Mouse (Mus musculus) midbrain, embryonic 13.5 days (tissue): Measurements from ENCODE around the gene Atp8b2. TPM values are rescaled to one million over a fixed set of nuclear protein-coding genes. Genes with fewer than 3 reads are reported as not detected.
A peak's percentile ranks its signal among the peaks of the same experiment; 100 is the strongest.

Experiments used
- ATAC-seq: fragments of 200-750 bp; cut with Nextera tagmentation; 2 replicates; pipeline ENCODE4 v1.8.0; 2017; ENCODE audit warnings: mild to moderate bottlenecking, moderate TSS enrichment, moderate library complexity
- H3K27ac ChIP-seq: fragments of 300-500 bp; sonication (generic); 2 replicates; pipeline ENCODE4 v1.5.1; 2015; ENCODE audit warnings: inconsistent platforms, mild to moderate bottlenecking, moderate library complexity
- H3K27me3 ChIP-seq: fragments of 300-500 bp; sonication (generic); 2 replicates; pipeline ENCODE4 v1.6.1; 2015; ENCODE audit warnings: mild to moderate bottlenecking, inconsistent platforms
- H3K36me3 ChIP-seq: fragments of 300-500 bp; sonication (generic); 2 replicates; pipeline ENCODE4 v1.6.1; 2015; ENCODE audit warnings: mild to moderate bottlenecking, inconsistent platforms
- H3K4me1 ChIP-seq: fragments of 300-500 bp; sonication (generic); replicated peaks from 2 replicates; pipeline ENCODE4 v1.6.1; 2015; ENCODE audit warnings: inconsistent platforms
- H3K4me2 ChIP-seq: fragments of 300-500 bp; sonication (generic); replicated peaks from 2 replicates; pipeline ENCODE4 v1.6.1; 2015; ENCODE audit warnings: moderate library complexity, mild to moderate bottlenecking, inconsistent platforms
- H3K4me3 ChIP-seq: fragments of 300-500 bp; sonication (generic); replicated peaks from 2 replicates; pipeline ENCODE4 v1.5.1; 2015; ENCODE audit warnings: mild to moderate bottlenecking, inconsistent platforms
- H3K9ac ChIP-seq: fragments of 300-500 bp; sonication (generic); replicated peaks from 2 replicates; pipeline ENCODE4 v1.6.1; 2015; ENCODE audit warnings: mild to moderate bottlenecking, inconsistent platforms
- H3K9me3 ChIP-seq: fragments of 300-500 bp; sonication (generic); 2 replicates; pipeline ENCODE4 v1.6.1; 2016; ENCODE audit warnings: mild to moderate bottlenecking, inconsistent platforms
- WGBS: fragments of 180-500 bp; shearing (Covaris S2); methylation state at CpG from one replicate; pipeline ENCODE4 v1.1.7; 2015; 5-methylcytosine and 5-hydroxymethylcytosine counted together
- polyA plus RNA-seq: library from polyadenylated mRNA; unstranded; fragments of >200 nt; fragmentation: Nextera tagmentation; extraction: Ambion mirVana; gene quantifications from 2 replicates; pipeline ENCODE4 v1.2.1, GENCODE M21; 2015

Atp8b2 gene
- polyA plus RNA-seq, 1 experiment from 2014 or later, result 12.6 TPM

- H3K9ac ChIP-seq, result no peak overlapping the region
- H3K27ac ChIP-seq, result no peak overlapping the region
- H3K4me3 ChIP-seq, result no peak overlapping the region
- H3K27me3 ChIP-seq, result no peaks in the 10 kb centered on the region
- no peaks in the 10 kb centered on the region for H3K36me3 ChIP-seq
- no peaks in the 10 kb centered on the region for H3K4me1 ChIP-seq
- no peak overlapping the region for H3K4me2 ChIP-seq
- no peak for ATAC-seq
- no peaks in the 10 kb centered on the region for H3K9me3 ChIP-seq
Observed at GRCm38 (mm10) chr3:89976859-89977258, 13.6 kb upstream of the Atp8b2 start.

DNA sequence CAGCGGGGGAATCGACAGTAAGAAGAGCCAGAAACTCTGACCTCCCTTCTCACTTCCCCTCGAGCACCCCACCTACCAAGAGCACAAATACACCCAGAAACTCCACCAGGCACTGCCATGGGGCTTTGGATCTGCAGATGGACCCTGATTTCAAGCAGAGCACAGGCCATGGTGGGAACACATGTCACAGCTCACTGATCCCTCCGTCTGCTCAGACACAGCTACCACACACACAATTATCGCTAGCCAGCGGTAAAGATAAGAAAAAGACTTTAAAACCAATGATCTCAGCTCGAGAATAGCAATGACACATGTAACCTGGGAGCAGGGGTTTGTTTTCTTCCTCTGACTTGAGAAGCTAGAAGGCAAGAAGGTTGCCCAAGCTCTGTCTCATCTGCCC, 5.2 kb upstream of the Atp8b2 start:
- H3K36me3 ChIP-seq, result no peaks in the 10 kb centered on the region
- H3K4me3 ChIP-seq, result no peak overlapping the region
- H3K27ac ChIP-seq, result no peak overlapping the region
- no peak for ATAC-seq
- H3K4me2 ChIP-seq, result no peak overlapping the region
- no peaks in the 10 kb centered on the region for H3K9me3 ChIP-seq
- H3K9ac ChIP-seq, result no peak overlapping the region
- no peaks in the 10 kb centered on the region for H3K27me3 ChIP-seq
- WGBS, result 81% methylated on average over 7 of the region's 7 CpGs
- H3K4me1 ChIP-seq, result peaks cover 18% of the 10 kb centered on the region

DNA sequence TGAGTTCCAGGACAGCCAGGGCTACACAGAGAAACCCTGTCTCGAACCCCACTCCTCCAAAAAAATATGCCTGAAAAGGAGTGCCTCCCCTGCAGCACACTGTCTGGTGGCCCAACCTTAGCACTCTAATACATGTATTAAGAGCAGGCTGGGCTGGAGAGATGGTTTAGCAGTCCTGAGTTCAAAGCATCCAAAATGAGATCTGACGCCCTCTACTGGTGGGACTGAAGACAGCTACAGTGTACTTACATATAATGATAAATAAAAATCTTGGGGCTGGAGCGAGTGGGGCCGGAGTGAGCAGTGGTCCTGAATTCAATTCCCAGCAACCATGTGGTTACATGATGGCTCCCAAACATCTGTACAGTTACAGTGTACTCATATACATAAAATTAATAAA, 3.6 kb upstream of the Atp8b2 start:
- Histone ChIP-seq H3K4me3 (no peak overlapping the region), H3K36me3 (no peaks in the 10 kb centered on the region), H3K4me1 (peaks cover 24% of the 10 kb centered on the region), H3K27me3 (no peaks in the 10 kb centered on the region), H3K27ac (no peak overlapping the region), H3K4me2 (no peak overlapping the region), H3K9ac (no peak overlapping the region), H3K9me3 (no peaks in the 10 kb centered on the region)
- WGBS, result 72% methylated on average over 4 of the region's 4 CpGs
- ATAC-seq, result no peak

GRCm38 (mm10) chr3:89965972-89966371, 2.7 kb upstream of the Atp8b2 start:
- no peaks in the 10 kb centered on the region for H3K27me3 ChIP-seq
- H3K9me3 ChIP-seq, result no peaks in the 10 kb centered on the region
- H3K9ac ChIP-seq, result no peak overlapping the region
- 94% methylated on average over 5 of the region's 5 CpGs for WGBS
- peaks cover 34% of the 10 kb centered on the region for H3K4me1 ChIP-seq
- no peak overlapping the region for H3K27ac ChIP-seq
- no peak for ATAC-seq
- H3K4me3 ChIP-seq, result no peak overlapping the region
- H3K36me3 ChIP-seq, result no peaks in the 10 kb centered on the region
- no peak overlapping the region for H3K4me2 ChIP-seq

DNA sequence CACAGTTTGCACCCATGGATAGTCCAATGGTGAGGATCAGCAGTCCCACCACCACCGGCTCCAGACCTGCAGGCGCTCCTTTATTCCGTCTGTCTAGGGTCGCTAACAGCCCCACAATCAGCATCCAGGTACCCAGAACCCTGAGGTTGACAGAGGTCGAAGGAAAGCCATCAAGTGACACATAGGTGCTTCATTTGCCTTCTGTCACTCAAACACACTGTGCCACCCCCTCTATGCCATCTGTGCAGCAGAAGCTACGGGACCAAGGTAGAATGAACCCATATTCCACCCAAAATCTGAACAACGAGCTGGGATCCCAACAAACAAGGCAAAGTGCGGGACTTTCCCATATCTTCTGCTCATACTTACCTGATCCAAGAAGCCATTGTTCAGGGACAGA, 2.2 kb upstream of the Atp8b2 start:
- Histone ChIP-seq H3K27ac (no peak overlapping the region), H3K27me3 (no peaks in the 10 kb centered on the region), H3K9ac (no peak overlapping the region), H3K9me3 (no peaks in the 10 kb centered on the region), H3K36me3 (no peaks in the 10 kb centered on the region), H3K4me2 (no peak overlapping the region), H3K4me1 (peaks cover 38% of the 10 kb centered on the region), H3K4me3 (no peak overlapping the region)
- WGBS, result 97% methylated on average over 8 of the region's 8 CpGs
- ATAC-seq, result no peak

DNA sequence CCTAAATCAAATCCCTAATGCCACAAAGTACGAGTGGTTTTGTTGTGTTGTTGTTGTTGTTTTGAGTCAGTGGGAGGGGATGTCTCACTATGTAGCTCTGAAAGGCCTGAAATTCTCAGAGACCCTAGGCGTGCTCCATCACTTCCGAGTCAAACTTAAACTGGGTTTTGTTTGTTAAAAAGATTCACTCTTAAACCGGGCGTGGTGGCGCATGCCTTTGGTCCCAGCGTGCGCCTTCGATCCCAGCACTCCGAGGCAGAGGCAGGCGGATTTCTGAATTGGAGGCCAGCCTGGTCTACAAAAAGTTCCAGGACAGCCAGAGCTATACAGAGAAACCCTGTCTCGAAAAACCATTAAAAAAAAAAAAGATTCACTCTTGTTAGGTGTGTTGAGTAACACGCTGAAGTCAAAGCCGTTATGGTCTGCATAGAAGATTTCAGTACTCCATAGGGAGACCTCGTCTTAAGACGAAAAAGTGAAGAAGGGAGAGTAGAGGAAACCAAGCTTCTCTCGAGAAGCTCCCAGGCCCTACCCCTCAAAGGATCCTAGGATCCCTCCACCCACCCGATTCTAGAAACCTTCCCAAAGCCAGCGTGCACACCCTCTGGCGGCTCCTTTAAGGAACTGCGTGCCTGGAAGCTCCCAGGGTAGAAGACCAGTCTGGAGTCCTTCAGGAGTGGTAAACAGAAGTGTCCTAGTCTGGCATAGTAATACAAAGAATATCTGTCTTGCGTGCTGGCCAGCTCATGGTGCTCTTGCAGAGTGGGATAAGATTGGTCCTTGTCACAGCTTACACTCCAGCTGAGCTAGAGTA, 825 bp upstream of the Atp8b2 start:
- Histone ChIP-seq H3K9ac (peak overlapping the region; percentile 97), H3K4me1 (peaks cover 52% of the 10 kb centered on the region), H3K27me3 (no peaks in the 10 kb centered on the region), H3K4me2 (peak overlapping the region; percentile 97), H3K27ac (peak overlapping the region; percentile 94), H3K9me3 (no peaks in the 10 kb centered on the region), H3K36me3 (no peaks in the 10 kb centered on the region), H3K4me3 (peak overlapping the region; percentile 93)
- 36% methylated on average over 22 of the region's 22 CpGs for WGBS
- ATAC-seq, result no peak

DNA sequence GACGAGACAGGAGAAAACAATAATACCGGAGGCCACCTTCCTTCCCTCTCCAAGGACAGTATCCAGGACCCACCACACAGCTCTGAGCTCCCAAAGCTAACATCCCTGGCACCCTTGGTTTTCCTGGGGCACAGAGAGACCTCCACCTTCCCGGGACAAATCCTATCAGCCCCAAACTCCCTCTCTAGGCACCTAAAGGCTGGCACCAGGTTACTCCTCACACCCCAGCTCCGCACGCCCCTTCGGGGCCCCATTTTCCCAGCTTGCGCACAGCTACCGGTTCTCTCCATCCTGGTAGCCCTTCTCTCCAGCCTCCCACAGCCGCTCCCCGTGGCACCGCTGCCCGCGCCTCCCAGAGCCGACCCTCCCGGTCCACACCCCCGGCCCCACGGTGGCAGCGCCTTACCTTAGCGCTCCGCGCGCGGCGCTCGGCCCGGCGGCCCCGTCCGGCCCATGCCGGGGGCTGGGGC, 522 bp downstream of the Atp8b2 start:
- ATAC-seq, result peak; percentile 44
- no peaks in the 10 kb centered on the region for H3K27me3 ChIP-seq
- peaks cover 60% of the 10 kb centered on the region for H3K4me1 ChIP-seq

GRCm38 (mm10) chr3:89962059-89962750, 1.1 kb downstream of the Atp8b2 start:
- ATAC-seq, result no peak
- Histone ChIP-seq H3K4me2 (peak overlapping the region; percentile 97), H3K27me3 (no peaks in the 10 kb centered on the region), H3K4me1 (peaks cover 60% of the 10 kb centered on the region), H3K36me3 (peaks cover 18% of the 10 kb centered on the region), H3K9ac (peak overlapping the region; percentile 97), H3K9me3 (no peaks in the 10 kb centered on the region), H3K4me3 (peak overlapping the region; percentile 93), H3K27ac (peak overlapping the region; percentile 94)
- 8% methylated on average over 14 of the region's 14 CpGs for WGBS

More for the DNA sequence above, 522 bp downstream of the Atp8b2 start:
- H3K9me3 ChIP-seq, result no peaks in the 10 kb centered on the region
- peak overlapping the region; percentile 93 for H3K4me3 ChIP-seq
- peaks cover 12% of the 10 kb centered on the region for H3K36me3 ChIP-seq
- H3K9ac ChIP-seq, result peak overlapping the region; percentile 97
- WGBS, result under 1% methylated on average over 29 of the region's 30 CpGs
- peak overlapping the region; percentile 97 for H3K4me2 ChIP-seq
- H3K27ac ChIP-seq, result peak overlapping the region; percentile 94

DNA sequence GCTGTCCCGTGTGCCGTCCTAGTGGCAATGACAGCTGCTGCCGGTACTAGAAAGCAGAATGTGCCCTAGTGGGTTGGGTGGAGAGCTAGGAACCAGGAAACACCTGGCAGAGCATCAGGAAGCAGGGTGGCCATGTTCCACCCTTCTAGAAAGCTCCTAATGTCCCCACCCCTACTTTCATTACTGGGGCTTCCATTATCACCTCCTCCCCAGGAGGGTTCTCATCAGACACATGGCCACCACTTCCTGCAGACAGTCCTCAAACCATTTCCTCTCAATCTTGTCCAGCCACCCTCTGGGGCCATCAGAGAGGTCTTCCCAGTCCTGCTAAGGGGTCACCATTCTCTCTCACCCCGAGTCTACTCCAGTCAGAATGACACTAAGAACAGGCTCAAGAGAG, 1.9 kb downstream of the Atp8b2 start:
- Histone ChIP-seq H3K27ac (peak overlapping the region; percentile 94; the same call in 1 of the 2 replicates), H3K9ac (peak overlapping the region; percentile 97), H3K27me3 (no peaks in the 10 kb centered on the region), H3K9me3 (no peaks in the 10 kb centered on the region), H3K4me3 (peak overlapping the region; percentile 93), H3K4me2 (peak overlapping the region; percentile 97), H3K36me3 (peaks cover 26% of the 10 kb centered on the region), H3K4me1 (peaks cover 60% of the 10 kb centered on the region)
- no peak for ATAC-seq
- 55% methylated on average over 4 of the region's 4 CpGs for WGBS

DNA sequence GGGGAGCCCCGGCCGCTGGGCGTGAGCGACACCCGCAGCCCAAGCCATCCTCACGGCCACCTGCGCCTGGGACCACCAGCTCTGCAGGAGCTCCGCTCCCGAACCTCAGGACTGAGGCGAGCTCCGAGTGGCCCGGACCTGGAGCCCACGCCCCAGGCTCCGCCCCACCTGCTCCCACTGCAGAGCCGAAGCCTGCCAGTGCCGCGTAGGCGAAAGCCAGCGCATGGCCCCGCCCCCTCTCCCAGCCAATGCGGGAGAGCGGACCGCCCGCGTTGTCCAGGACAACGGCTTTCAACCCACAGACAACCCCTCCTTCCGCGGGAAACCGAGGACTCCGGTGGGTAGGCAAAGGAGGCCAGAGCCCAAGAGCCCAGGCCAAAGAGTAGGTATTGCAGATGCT, 2.8 kb downstream of the Atp8b2 start:
- H3K27ac ChIP-seq, result peak overlapping the region; percentile 65
- peaks cover 57% of the 10 kb centered on the region for H3K4me1 ChIP-seq
- H3K4me2 ChIP-seq, result peak overlapping the region; percentile 97
- peak; percentile 92 for ATAC-seq
- peak overlapping the region; percentile 93 for H3K4me3 ChIP-seq
- H3K9ac ChIP-seq, result peak overlapping the region; percentile 97
- no peaks in the 10 kb centered on the region for H3K27me3 ChIP-seq
- under 1% methylated on average over 27 of the region's 30 CpGs for WGBS
- H3K36me3 ChIP-seq, result peaks cover 36% of the 10 kb centered on the region
- H3K9me3 ChIP-seq, result no peaks in the 10 kb centered on the region

DNA sequence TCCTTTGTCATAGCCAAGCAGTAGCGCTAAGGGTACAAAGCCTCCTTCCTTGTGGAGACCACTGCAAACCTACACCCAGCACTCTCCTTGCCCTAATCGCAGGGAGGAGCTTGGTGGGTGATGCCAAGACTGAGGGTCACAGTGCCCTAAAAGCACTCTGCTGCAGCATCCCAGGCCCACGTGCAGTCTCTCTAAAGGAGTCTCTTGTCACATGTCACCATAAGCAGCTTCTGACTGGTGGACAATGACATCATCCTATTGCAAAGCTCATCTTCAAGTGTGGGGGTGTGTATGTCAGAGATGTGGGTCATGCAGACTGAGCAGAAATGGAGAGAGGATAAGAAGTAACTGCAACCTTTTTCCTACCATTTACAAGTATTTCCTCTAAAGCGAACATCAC, 3.9 kb downstream of the Atp8b2 start:
- ATAC-seq, result no peak
- Histone ChIP-seq H3K9ac (peak overlapping the region; percentile 97), H3K27ac (0 out of 2 replicates have a peak overlapping the region, but pooled peaks have one; percentile 36), H3K4me2 (peak overlapping the region; percentile 97), H3K9me3 (no peaks in the 10 kb centered on the region), H3K27me3 (no peaks in the 10 kb centered on the region), H3K4me3 (peak overlapping the region; percentile 93), H3K36me3 (peaks cover 41% of the 10 kb centered on the region), H3K4me1 (peaks cover 48% of the 10 kb centered on the region)
- 68% methylated on average over 4 of the region's 4 CpGs for WGBS

- no peaks in the 10 kb centered on the region for H3K9me3 ChIP-seq
- WGBS, result 95% methylated on average over 9 of the region's 9 CpGs
- ATAC-seq, result no peak
Observed at GRCm38 (mm10) chr3:89957880-89958279, 5.4 kb downstream of the Atp8b2 start.

More at GRCm38 (mm10) chr3:89957880-89958279, 5.4 kb downstream of the Atp8b2 start:
- Histone ChIP-seq H3K4me1 (peaks cover 41% of the 10 kb centered on the region), H3K4me3 (no peak overlapping the region), H3K27me3 (no peaks in the 10 kb centered on the region), H3K36me3 (peaks cover 56% of the 10 kb centered on the region), H3K9ac (no peak overlapping the region), H3K27ac (no peak overlapping the region), H3K4me2 (no peak overlapping the region)
